Mouse (Mus musculus) forebrain, embryonic 12.5 days (tissue): Measurements from ENCODE around the gene Osbpl10. TPM values are rescaled to one million over a fixed set of nuclear protein-coding genes. Genes with fewer than 3 reads are reported as not detected.
"Not testable (repeated sequence)": the region's sequence is repeated elsewhere in the genome, so short reads cannot be mapped to it uniquely, and the experiment has no call there.

Experiments
- ATAC-seq: fragments of 200-750 bp; cut with Nextera tagmentation; 2 replicates; pipeline ENCODE4 v1.8.0; 2017; ENCODE audit warnings: moderate TSS enrichment; ENCODE audit not compliant: low FRiP score
- H3K27ac ChIP-seq: fragments of 300-500 bp; sonication (generic); 2 replicates; pipeline ENCODE4 v1.5.1; 2016; ENCODE audit warnings: mild to moderate bottlenecking
- H3K27me3 ChIP-seq: fragments of 300-500 bp; sonication (generic); 2 replicates; pipeline ENCODE4 v1.6.1; 2016; ENCODE audit warnings: mild to moderate bottlenecking
- H3K36me3 ChIP-seq: fragments of 300-500 bp; sonication (generic); replicated peaks from 2 replicates; pipeline ENCODE4 v1.6.1; 2016; ENCODE audit warnings: mild to moderate bottlenecking
- H3K4me1 ChIP-seq: fragments of 300-500 bp; sonication (generic); 2 replicates; pipeline ENCODE4 v1.6.1; 2016
- H3K4me2 ChIP-seq: fragments of 300-500 bp; sonication (generic); 2 replicates; pipeline ENCODE4 v1.6.1; 2016; ENCODE audit warnings: mild to moderate bottlenecking, moderate library complexity
- H3K4me3 ChIP-seq: fragments of 300-500 bp; sonication (generic); replicated peaks from 2 replicates; pipeline ENCODE4 v1.5.1; 2016; ENCODE audit warnings: mild to moderate bottlenecking
- H3K9ac ChIP-seq: fragments of 300-500 bp; sonication (generic); 2 replicates; pipeline ENCODE4 v1.6.1; 2016; ENCODE audit warnings: mild to moderate bottlenecking
- H3K9me3 ChIP-seq: fragments of 300-500 bp; sonication (generic); 2 replicates; pipeline ENCODE4 v1.6.1; 2016
- WGBS: fragments of 180-500 bp; shearing (Covaris S2); methylation state at CpG from one replicate; pipeline ENCODE4 v1.1.7; 2016; 5-methylcytosine and 5-hydroxymethylcytosine counted together
- polyA plus RNA-seq: library from polyadenylated mRNA; unstranded; fragments of >200 nt; fragmentation: Nextera tagmentation; extraction: Ambion mirVana; gene quantifications from 2 replicates; pipeline ENCODE4 v1.2.1, GENCODE M21; 2016

Gene Osbpl10
- polyA plus RNA-seq, 1 experiment from 2014 or later, result 1.6 TPM

- Histone ChIP-seq H3K27ac (no peak overlapping the region), H3K4me2 (no peak overlapping the region), H3K36me3 (no peaks in the 10 kb centered on the region), H3K4me3 (no peak overlapping the region), H3K27me3 (no peaks in the 10 kb centered on the region), H3K4me1 (no peaks in the 10 kb centered on the region), H3K9ac (no peak overlapping the region), H3K9me3 (no peaks in the 10 kb centered on the region)
- WGBS, result 92% methylated on average over 11 of the region's 11 CpGs
- ATAC-seq, result no peak
Measured at GRCm38 (mm10) chr9:114955340-114955739, 23.0 kb upstream of the Osbpl10 start.

- WGBS, result 40% methylated on average over 5 of the region's 5 CpGs
- no peak overlapping the region for H3K4me3 ChIP-seq
- H3K36me3 ChIP-seq, result no peaks in the 10 kb centered on the region
- H3K27me3 ChIP-seq, result no peaks in the 10 kb centered on the region
- no peaks in the 10 kb centered on the region for H3K9me3 ChIP-seq
- ATAC-seq, result no peak
- H3K4me1 ChIP-seq, result no peaks in the 10 kb centered on the region
- H3K4me2 ChIP-seq, result no peak overlapping the region
- H3K9ac ChIP-seq, result no peak overlapping the region
- no peak overlapping the region for H3K27ac ChIP-seq
Measured at GRCm38 (mm10) chr9:114956945-114957344, 21.4 kb upstream of the Osbpl10 start.

- Histone ChIP-seq H3K27ac (no peak overlapping the region), H3K36me3 (no peaks in the 10 kb centered on the region), H3K9me3 (no peaks in the 10 kb centered on the region), H3K4me3 (no peak overlapping the region), H3K9ac (no peak overlapping the region), H3K4me2 (no peak overlapping the region), H3K27me3 (no peaks in the 10 kb centered on the region), H3K4me1 (no peaks in the 10 kb centered on the region)
- 81% methylated on average over 4 of the region's 4 CpGs for WGBS
- ATAC-seq, result no peak
Measured at GRCm38 (mm10) chr9:114960043-114960789, 18.2 kb upstream of the Osbpl10 start.

- Histone ChIP-seq H3K27ac (no peak overlapping the region), H3K9ac (no peak overlapping the region), H3K4me2 (no peak overlapping the region), H3K4me1 (no peaks in the 10 kb centered on the region), H3K4me3 (no peak overlapping the region), H3K36me3 (no peaks in the 10 kb centered on the region), H3K27me3 (no peaks in the 10 kb centered on the region), H3K9me3 (no peaks in the 10 kb centered on the region)
- ATAC-seq, result no peak
- WGBS, result 87% methylated on average over 6 of the region's 6 CpGs
Measured at GRCm38 (mm10) chr9:114960844-114961243, 17.5 kb upstream of the Osbpl10 start.

- Histone ChIP-seq H3K27me3 (no peaks in the 10 kb centered on the region), H3K9me3 (no peaks in the 10 kb centered on the region), H3K27ac (no peak overlapping the region), H3K4me1 (no peaks in the 10 kb centered on the region), H3K4me2 (no peak overlapping the region), H3K9ac (no peak overlapping the region), H3K4me3 (no peak overlapping the region), H3K36me3 (no peaks in the 10 kb centered on the region)
- no peak for ATAC-seq
- WGBS, result 68% methylated on average over 3 of the region's 3 CpGs
Measured at GRCm38 (mm10) chr9:114964093-114964492, 14.3 kb upstream of the Osbpl10 start.

GRCm38 (mm10) chr9:114966286-114966685 lies 12.1 kb upstream of the Osbpl10 start:
- not testable (repeated sequence) for H3K27me3 ChIP-seq, ATAC-seq, H3K4me3 ChIP-seq, H3K27ac ChIP-seq, H3K4me1 ChIP-seq, H3K9me3 ChIP-seq, H3K4me2 ChIP-seq, H3K36me3 ChIP-seq, H3K9ac ChIP-seq
- WGBS, result 83% methylated on average over 7 of the region's 7 CpGs

- H3K4me2 ChIP-seq, result peak overlapping the region; percentile 86
- peak overlapping the region; percentile 78 for H3K4me3 ChIP-seq
- WGBS, result 7% methylated on average over 31 of the region's 31 CpGs
- ATAC-seq, result peak; percentile 68
- no peaks in the 10 kb centered on the region for H3K9me3 ChIP-seq
- peaks cover 41% of the 10 kb centered on the region for H3K27me3 ChIP-seq
- H3K36me3 ChIP-seq, result no peaks in the 10 kb centered on the region
- no peak overlapping the region for H3K27ac ChIP-seq
- peak overlapping the region; percentile 72 for H3K9ac ChIP-seq
- H3K4me1 ChIP-seq, result peaks cover 13% of the 10 kb centered on the region
Measured at GRCm38 (mm10) chr9:114977461-114978280, 698 bp upstream of the Osbpl10 start.

GRCm38 (mm10) chr9:114979969-114980368 lies 1.6 kb downstream of the Osbpl10 start:
- Histone ChIP-seq H3K9me3 (no peaks in the 10 kb centered on the region), H3K27me3 (peaks cover 41% of the 10 kb centered on the region), H3K9ac (no peak overlapping the region), H3K27ac (no peak overlapping the region), H3K4me1 (peaks cover 13% of the 10 kb centered on the region), H3K4me3 (no peak overlapping the region), H3K36me3 (no peaks in the 10 kb centered on the region), H3K4me2 (no peak overlapping the region)
- WGBS, result 81% methylated on average over 6 of the region's 6 CpGs
- no peak for ATAC-seq

- ATAC-seq, result no peak
- no peak within 1 kb of the TSS for H3K9ac ChIP-seq
- H3K27me3 ChIP-seq, result peaks cover 24% of the 10 kb centered on the region
- 94% methylated on average over 16 of the region's 16 CpGs for WGBS
- H3K36me3 ChIP-seq, result no peaks in the 10 kb centered on the region
- no peak within 1 kb of the TSS for H3K27ac ChIP-seq
- no peaks in the 10 kb centered on the region for H3K9me3 ChIP-seq
- H3K4me1 ChIP-seq, result peaks cover 10% of the 10 kb centered on the region
- H3K4me2 ChIP-seq, result no peak within 1 kb of the TSS
- H3K4me3 ChIP-seq, result no peak within 1 kb of the TSS
Measured at GRCm38 (mm10) chr9:114982689-114983360, 4.5 kb downstream of the Osbpl10 start, which contains the start of gene Rps27rt. TSS of gene Rps27rt (minus strand) at chr9:114982739.

GRCm38 (mm10) chr9:114985741-114986140 lies 7.4 kb downstream of the Osbpl10 start:
- no peak for ATAC-seq
- no peak overlapping the region for H3K4me2 ChIP-seq
- H3K36me3 ChIP-seq, result no peaks in the 10 kb centered on the region
- 89% methylated on average over 5 of the region's 5 CpGs for WGBS
- no peak overlapping the region for H3K4me3 ChIP-seq
- no peak overlapping the region for H3K9ac ChIP-seq
- 0 out of 2 replicates have a peak, but pooled peaks cover 4% of the 10 kb centered on the region for H3K4me1 ChIP-seq
- H3K27ac ChIP-seq, result no peak overlapping the region
- no peaks in the 10 kb centered on the region for H3K9me3 ChIP-seq
- peaks cover 7% of the 10 kb centered on the region; the same call in 1 of the 2 replicates for H3K27me3 ChIP-seq

- Histone ChIP-seq H3K27ac (no peak overlapping the region), H3K27me3 (0 out of 2 replicates have a peak, but pooled peaks cover 4% of the 10 kb centered on the region), H3K4me3 (no peak overlapping the region), H3K9me3 (no peaks in the 10 kb centered on the region), H3K36me3 (no peaks in the 10 kb centered on the region), H3K9ac (no peak overlapping the region), H3K4me1 (0 out of 2 replicates have a peak, but pooled peaks cover 4% of the 10 kb centered on the region), H3K4me2 (no peak overlapping the region)
- 86% methylated on average over 5 of the region's 5 CpGs for WGBS
- no peak for ATAC-seq
Measured at GRCm38 (mm10) chr9:114986361-114986760, 8.0 kb downstream of the Osbpl10 start.

GRCm38 (mm10) chr9:114988029-114988428 lies 9.7 kb downstream of the Osbpl10 start:
- Histone ChIP-seq H3K27me3 (0 out of 2 replicates have a peak, but pooled peaks cover 4% of the 10 kb centered on the region), H3K36me3 (no peaks in the 10 kb centered on the region), H3K4me2 (no peak overlapping the region), H3K4me3 (no peak overlapping the region), H3K27ac (no peak overlapping the region), H3K9ac (no peak overlapping the region), H3K4me1 (0 out of 2 replicates have a peak, but pooled peaks cover 4% of the 10 kb centered on the region), H3K9me3 (0 out of 2 replicates have a peak, but pooled peaks cover 7% of the 10 kb centered on the region)
- ATAC-seq, result no peak
- 100% methylated on average over 3 of the region's 3 CpGs for WGBS
